Mouse (Mus musculus): ENCODE results near the gene Fcer1g.
A peak's percentile ranks its signal among the peaks of the same experiment; 100 is the strongest.
"Not testable (repeated sequence)": the region's sequence is repeated elsewhere in the genome, so short reads cannot be mapped to it uniquely, and the experiment has no call there.

The Fcer1g gene

GRCm38 (mm10) chr1:171245353-171245752 lies 11.2 kb upstream of the Fcer1g start:
- no peak for DNase-seq (ENCODE audit: low spot score in 2 of 2)

GRCm38 (mm10) chr1:171241952-171242351 lies 7.8 kb upstream of the Fcer1g start:
- DNase-seq (ENCODE audit: low spot score in 2 of 2) = not testable (repeated sequence)

GRCm38 (mm10) chr1:171240911-171241310 lies 6.7 kb upstream of the Fcer1g start:
- no peak for DNase-seq (ENCODE audit: low spot score in 2 of 2)

GRCm38 (mm10) chr1:171239992-171240744 lies 6.0 kb upstream of the Fcer1g start:
- no peak for DNase-seq (ENCODE audit: low spot score in 2 of 2)

GRCm38 (mm10) chr1:171238463-171238862 lies 4.3 kb upstream of the Fcer1g start:
- no peak for DNase-seq (ENCODE audit: low spot score in 2 of 2)

- no peak for DNase-seq (ENCODE audit: low spot score in 2 of 2)
Measured at GRCm38 (mm10) chr1:171237438-171237837, 3.3 kb upstream of the Fcer1g start.

- DNase-seq (ENCODE audit: low spot score in 2 of 2) = no peak
Measured at GRCm38 (mm10) chr1:171235791-171236190, 1.6 kb upstream of the Fcer1g start.

- DNase-seq (ENCODE audit: low spot score in 2 of 2) = no peak
Measured at GRCm38 (mm10) chr1:171234538-171234937, 373 bp upstream of the Fcer1g start.

- DNase-seq (ENCODE audit: low spot score in 2 of 2) = no peak
Measured at GRCm38 (mm10) chr1:171232800-171233730, 1.1 kb downstream of the Fcer1g start.

GRCm38 (mm10) chr1:171232348-171232747 lies 1.8 kb downstream of the Fcer1g start:
- no peak for DNase-seq (ENCODE audit: low spot score in 2 of 2)

GRCm38 (mm10) chr1:171231844-171232243 lies 2.3 kb downstream of the Fcer1g start:
- no peak for DNase-seq (ENCODE audit: low spot score in 2 of 2)

GRCm38 (mm10) chr1:171230215-171230614 lies 4.0 kb downstream of the Fcer1g start:
- no peak for DNase-seq (ENCODE audit: low spot score in 2 of 2)

GRCm38 (mm10) chr1:171229750-171230149 lies 4.4 kb downstream of the Fcer1g start:
- DNase-seq (ENCODE audit: low spot score in 2 of 2) = no peak

- DNase-seq (ENCODE audit: low spot score in 2 of 2) = no peak
Measured at GRCm38 (mm10) chr1:171227879-171228278, 6.3 kb downstream of the Fcer1g start.

- DNase-seq (ENCODE audit: low spot score in 2 of 2) = no peak
Measured at GRCm38 (mm10) chr1:171226780-171227179, 7.4 kb downstream of the Fcer1g start.

- no peak for DNase-seq (ENCODE audit: low spot score in 2 of 2)
Measured at GRCm38 (mm10) chr1:171224857-171225256, 9.3 kb downstream of the Fcer1g start, which contains the start of gene Apoa2. Gene Apoa2 (plus strand): TSS chr1:171225054.

- DNase-seq (ENCODE audit: low spot score in 2 of 2) = no peak
Measured at GRCm38 (mm10) chr1:171223796-171224195, 10.4 kb downstream of the Fcer1g start.

GRCm38 (mm10) chr1:171223168-171223567 lies 11.0 kb downstream of the Fcer1g start:
- no peak for DNase-seq (ENCODE audit: low spot score in 2 of 2)

- peak; percentile 96 to 98 for DNase-seq (ENCODE audit: low spot score in 2 of 2)
Measured at GRCm38 (mm10) chr1:171222238-171223155, 11.7 kb downstream of the Fcer1g start, which contains the start of gene Tomm40l. Gene Tomm40l (minus strand): TSS chr1:171222514.

GRCm38 (mm10) chr1:171221281-171222193 lies 12.6 kb downstream of the Fcer1g start:
- DNase-seq (ENCODE audit: low spot score in 2 of 2) = no peak
